Comparison of ENCODE assay signal across 9 mouse cellular contexts in the genomic region with DNA sequence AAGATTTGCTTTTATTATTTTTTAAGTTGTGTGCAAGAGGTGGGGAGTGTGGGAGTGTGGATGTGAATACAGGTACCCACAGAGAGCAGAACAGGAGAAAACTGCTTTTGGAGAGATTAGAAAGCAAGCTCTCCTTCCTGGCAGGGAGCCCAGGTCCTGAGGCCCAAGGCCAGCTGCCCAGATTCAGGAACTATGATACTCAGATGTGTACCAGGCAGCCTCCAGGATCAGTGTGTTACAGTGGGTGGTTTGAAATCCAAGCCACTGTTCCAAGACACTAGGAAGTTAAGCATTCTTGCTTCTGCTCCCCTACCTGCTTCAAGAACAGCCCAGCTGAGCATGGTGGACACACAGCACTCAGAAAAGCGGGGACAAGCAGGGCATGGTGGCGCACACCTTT. TPM values are rescaled to one million over a fixed set of nuclear protein-coding genes. Genes with fewer than 3 reads are reported as not detected.
A peak's percentile ranks its signal among the peaks of the same experiment; 100 is the strongest.
DNase-seq lines count a peak whose midpoint lies in the region; ATAC-seq and TF ChIP-seq lines count a peak whose summit lies in the region.
"Had no signal": no experiment of that assay in that cellular context is flagged by ENCODE, and none has a peak within 500 bp of the region (broad histone marks: within the 10 kb centered on the region; RNA-seq: fewer than 3 reads in every experiment).

No protein-coding gene starts in this region.

- no peak overlapping the region for H3K4me3 ChIP-seq in MEL (ENCODE audit: control insufficient read depth in 1 of 2, insufficient read depth in 1 of 2, low read depth in 2 of 2, low read length in 2 of 2)
- H3K4me3 ChIP-seq in forebrain, embryonic 11.5 days (ENCODE audit: low read depth, low read length), result no peak overlapping the region
- H3K4me3 ChIP-seq: liver, embryonic 15.5 days had no signal

- peak; percentile 25 for DNase-seq in heart, postnatal 4 days
- DNase-seq in heart, adult 9 months (ENCODE audit: low spot score in 2 of 2), result no peak
- DNase-seq in MEL (ENCODE audit: low read depth, low spot score), result peak; percentile 81
- DNase-seq in adrenal gland, postnatal 14 days, result peak; percentile 78
- DNase-seq in kidney, adult 9 months, result peak; percentile 36
- no peak for DNase-seq in right cerebral cortex, postnatal 10 days (ENCODE audit: low spot score in 2 of 2)
- DNase-seq in frontal cortex, postnatal 10 days (ENCODE audit: low spot score in 2 of 2), result no peak
- DNase-seq in forebrain, embryonic 11.5 days (ENCODE audit: low spot score), result no peak

- peaks cover 0 to 2% of the 10 kb centered on the region in 2 experiments; a peak in 1 of 4 replicates for H3K36me3 ChIP-seq in MEL (ENCODE audit: control insufficient read depth in 1 of 2, insufficient read depth in 2 of 2, low read length in 2 of 2)
- H3K36me3 ChIP-seq in forebrain, embryonic 11.5 days (ENCODE audit: control insufficient read depth, insufficient read depth, low read length), result no peaks in the 10 kb centered on the region; the same call in 1 of the 2 replicates

- H3K4me2 ChIP-seq in forebrain, embryonic 11.5 days (ENCODE audit: low read depth, low read length, severe bottlenecking), result no peak overlapping the region
- H3K4me2 ChIP-seq: liver, embryonic 15.5 days had no signal

- 95% methylated on average over 2 of the region's 2 CpGs for WGBS in forebrain, embryonic 11.5 days

- peaks cover 0 to 6% of the 10 kb centered on the region in 2 experiments; a peak in 1 of 4 replicates for H3K4me1 ChIP-seq in MEL (ENCODE audit: control insufficient read depth in 1 of 2, insufficient read depth in 2 of 2, low read length in 2 of 2)
- no peaks in the 10 kb centered on the region for H3K4me1 ChIP-seq in forebrain, embryonic 11.5 days (replicated peaks; ENCODE audit: control insufficient read depth, insufficient read depth, low read length)
- H3K4me1 ChIP-seq: liver, embryonic 15.5 days had no signal

- H3K9ac ChIP-seq in MEL (ENCODE audit: control insufficient read depth, low read depth, low read length, poor library complexity, severe bottlenecking), result no peak overlapping the region
- no peak overlapping the region for H3K9ac ChIP-seq in forebrain, embryonic 11.5 days (ENCODE audit: low read length)
- H3K9ac ChIP-seq: liver, embryonic 15.5 days had no signal

- H3K79me2 ChIP-seq in MEL (ENCODE audit: control insufficient read depth, insufficient read depth, low read length, poor library complexity), result no peaks in the 10 kb centered on the region

- no peaks in the 10 kb centered on the region for H3K9me3 ChIP-seq in MEL (replicated peaks; ENCODE audit: insufficient read depth, low read length)
- no peaks in the 10 kb centered on the region for H3K9me3 ChIP-seq in forebrain, embryonic 11.5 days (ENCODE audit: control insufficient read depth, low read length)
- H3K9me3 ChIP-seq: liver, embryonic 15.5 days had no signal

- TF ChIP-seq POLR2A in MEL (IDR thresholded peaks at IDR 0.05; ENCODE audit: control insufficient read depth in 1 of 2, insufficient read depth in 1 of 2, low read depth in 1 of 2, low read length in 2 of 2, poor library complexity in 1 of 2), result no peak

- H3K27me3 ChIP-seq in MEL (ENCODE audit: control insufficient read depth in 1 of 2, insufficient read depth in 2 of 2, low read length in 2 of 2), result no peaks in the 10 kb centered on the region
- no peaks in the 10 kb centered on the region for H3K27me3 ChIP-seq in forebrain, embryonic 11.5 days (ENCODE audit: control insufficient read depth, insufficient read depth, low read length)
- H3K27me3 ChIP-seq: liver, embryonic 15.5 days had no signal

- no peak for TF ChIP-seq CTCF in MEL (IDR thresholded peaks at IDR 0.05 in 2 of 3, conservative IDR thresholded peaks at IDR 0.05 in 1 of 3; ENCODE audit: control insufficient read depth in 1 of 3, insufficient read depth in 1 of 3, low read depth in 2 of 3, low read length in 3 of 3, poor library complexity in 1 of 3, severe bottlenecking in 1 of 3)

- TF ChIP-seq RAD21 in MEL (IDR thresholded peaks at IDR 0.05; ENCODE audit: low read depth, low read length), result no peak

- TF ChIP-seq EP300 in MEL (IDR thresholded peaks at IDR 0.05; ENCODE audit: low read depth in 1 of 2, low read length in 2 of 2), result peak in 1 of 2 experiments; percentile 72; a peak in 2 of 4 replicates

- H3K27ac ChIP-seq in MEL (ENCODE audit: control insufficient read depth, low read depth, low read length), result no peak overlapping the region
- H3K27ac ChIP-seq in forebrain, embryonic 11.5 days (ENCODE audit: low read depth, low read length), result no peak overlapping the region
- H3K27ac ChIP-seq: liver, embryonic 15.5 days had no signal

- no peak for ATAC-seq in forebrain, embryonic 11.5 days (replicated peaks; ENCODE audit: low FRiP score)

TF ChIP-seq in MEL, 35 proteins besides CTCF, POLR2A, EP300 and RAD21:
- TF ChIP-seq ETS1 (IDR thresholded peaks at IDR 0.05; ENCODE audit: low read depth, low read length) (no peak), ZMIZ1 (IDR thresholded peaks at IDR 0.05; ENCODE audit: low read depth, low read length) (no peak), TBP (IDR thresholded peaks at IDR 0.05; ENCODE audit: low read depth, low read length) (no peak), CHD1 (IDR thresholded peaks at IDR 0.05; ENCODE audit: low read depth, low read length) (no peak), MAZ (IDR thresholded peaks at IDR 0.05; ENCODE audit: low read depth, low read length) (no peak), SIN3A (IDR thresholded peaks at IDR 0.05; ENCODE audit: low read length) (no peak), TCF12 (IDR thresholded peaks at IDR 0.05; ENCODE audit: low read depth, low read length) (peak; percentile 34; the same call in 1 of the 2 replicates), GABPA (IDR thresholded peaks at IDR 0.05; ENCODE audit: low read depth, low read length) (no peak), UBTF (IDR thresholded peaks at IDR 0.05; ENCODE audit: borderline replicate concordance, insufficient read depth, low read depth, low read length) (no peak), MAFK (IDR thresholded peaks at IDR 0.05; ENCODE audit: borderline replicate concordance, low read depth, low read length) (no peak), MYB (IDR thresholded peaks at IDR 0.05; ENCODE audit: low read depth, low read length) (no peak), RCOR1 (IDR thresholded peaks at IDR 0.05; ENCODE audit: low read depth, low read length) (peak; percentile 75; the same call in 1 of the 2 replicates), GATA1 (IDR thresholded peaks at IDR 0.05; ENCODE audit: low read depth, low read length) (peak; percentile 56), HCFC1 (IDR thresholded peaks at IDR 0.05; ENCODE audit: low read depth, low read length) (no peak), MAX (IDR thresholded peaks at IDR 0.05; ENCODE audit: low read length) (no peak), USF2 (IDR thresholded peaks at IDR 0.05; ENCODE audit: borderline replicate concordance in 1 of 2, insufficient read depth in 1 of 2, low read depth in 1 of 2, low read length in 2 of 2) (no peak), NRF1 (IDR thresholded peaks at IDR 0.05; ENCODE audit: insufficient read depth, low read depth, low read length, poor library complexity, severe bottlenecking) (no peak), JUND (IDR thresholded peaks at IDR 0.05; ENCODE audit: low read depth, low read length) (no peak)

RNA-seq across cellular contexts. Expression of a gene that starts 35.3 kb away (rescaled TPM):
- total RNA-seq in heart, postnatal 4 days (2021), result 100 to 1,000 TPM; 108 TPM
- total RNA-seq in MEL (2012; rRNA removed), result 49.4 and 55.5 TPM in 2 replicates
- 100 to 1,000 TPM in 1 of 2 experiments, 10 to 100 TPM in 1; 70.0 to 135 TPM for polyA plus RNA-seq in MEL (2012; ENCODE audit: insufficient read depth in 1 of 2, insufficient read length in 2 of 2, low read depth in 1 of 2, low replicate concordance in 2 of 2, missing spikeins in 1 of 2)
- 105 and 106 TPM in 2 replicates for total RNA-seq in adrenal gland, postnatal 14 days (2021)
- polyA plus RNA-seq in forebrain, embryonic 11.5 days (2014; fragmentation: Nextera tagmentation; extraction: Ambion mirVana), result 92.3 and 94.1 TPM in 2 replicates

Comparison
In these comparisons a context has a peak if more than half of its experiments do, and no peak if none do; other contexts are left out.
1. DNase-seq: peak in heart, postnatal 4 days (single experiment), MEL (single experiment), adrenal gland, postnatal 14 days (single experiment) and kidney, adult 9 months (single experiment); none in heart, adult 9 months (0 of 2), right cerebral cortex, postnatal 10 days (0 of 2), frontal cortex, postnatal 10 days (0 of 2) and forebrain, embryonic 11.5 days (single experiment).